Mouse (Mus musculus) testis, postnatal 10 days (tissue): ENCODE results near the gene Pyurf.
A peak's percentile ranks its signal among the peaks of the same experiment; 100 is the strongest.

ENCODE experiments used
- DNase-seq: peaks from one replicate; pipeline ENCODE4 v3.0.0; 2021; ENCODE audit warnings: low spot score

Gene Pyurf

GRCm38 (mm10) chr6:57691467-57692261, at the start of gene Pyurf:
Gene Pyurf (minus strand): TSS chr6:57692078.
- peak; percentile 89 for DNase-seq

GRCm38 (mm10) chr6:57721347-57721746, 29.5 kb upstream of the Pyurf start:
- DNase-seq, result no peak

- DNase-seq, result no peak
These were observed 19.8 kb upstream of the Pyurf start for GRCm38 (mm10) chr6:57711726-57712125.

GRCm38 (mm10) chr6:57706721-57707120, 14.8 kb upstream of the Pyurf start:
- no peak for DNase-seq

GRCm38 (mm10) chr6:57703703-57704102, 11.8 kb upstream of the Pyurf start:
- no peak for DNase-seq

GRCm38 (mm10) chr6:57702743-57703499, 11.0 kb upstream of the Pyurf start:
- DNase-seq, result peak; percentile 95

GRCm38 (mm10) chr6:57702376-57702742, 10.5 kb upstream of the Pyurf start, which contains the start of gene Lancl2:
Gene Lancl2 (plus strand): TSS chr6:57702540.
- DNase-seq, result peak; percentile 67

GRCm38 (mm10) chr6:57701686-57702085, 9.8 kb upstream of the Pyurf start:
- no peak for DNase-seq

GRCm38 (mm10) chr6:57693116-57693515, 1.2 kb upstream of the Pyurf start:
- DNase-seq, result no peak

- DNase-seq, result no peak
These were observed 7.7 kb downstream of the Pyurf start for GRCm38 (mm10) chr6:57684156-57684555.

- no peak for DNase-seq
These were observed 30.6 kb downstream of the Pyurf start for GRCm38 (mm10) chr6:57661295-57661694.

GRCm38 (mm10) chr6:57647256-57647655, 44.6 kb downstream of the Pyurf start:
- DNase-seq, result no peak

- DNase-seq, result peak; percentile 48
These were observed 50.1 kb downstream of the Pyurf start for GRCm38 (mm10) chr6:57641789-57642188.

GRCm38 (mm10) chr6:57639531-57639930, 52.3 kb downstream of the Pyurf start:
- DNase-seq, result no peak
